Mouse (Mus musculus) megakaryocyte, embryonic 14.5 days (primary cell): ENCODE data around the gene Zfp451. TPM values are rescaled to one million over a fixed set of nuclear protein-coding genes. Genes with fewer than 3 reads are reported as not detected.
A peak's percentile ranks its signal among the peaks of the same experiment; 100 is the strongest.

Experiments
- H3K27me3 ChIP-seq: replicated peaks from 2 replicates; pipeline ENCODE3; 2012; ENCODE audit warnings: inconsistent platforms
- H3K36me3 ChIP-seq: replicated peaks from 2 replicates; pipeline ENCODE3; 2012; ENCODE audit warnings: low read length, inconsistent platforms, mixed read lengths
- H3K4me1 ChIP-seq: 2 replicates; pipeline ENCODE4 v1.6.1; 2012; ENCODE audit warnings: inconsistent platforms
- H3K4me3 ChIP-seq: replicated peaks from 2 replicates; pipeline ENCODE3; 2012; ENCODE audit warnings: moderate library complexity, mild to moderate bottlenecking, inconsistent platforms
- H3K9me3 ChIP-seq: 2 replicates; pipeline ENCODE4 v1.6.1; 2012; ENCODE audit warnings: inconsistent platforms
- FLI1 ChIP-seq: IDR thresholded peaks from 2 replicates; pipeline ENCODE4 v1.6.1; 2012; ENCODE audit warnings: low read length, inconsistent platforms, mixed read lengths
- GATA1 ChIP-seq: IDR thresholded peaks from 3 replicates; pipeline ENCODE4 v1.6.1; 2012; ENCODE audit warnings: mixed read lengths, low read length, inconsistent platforms, borderline replicate concordance
- polyA plus RNA-seq: library from polyadenylated mRNA; stranded (reverse); fragments of >175 nt; gene quantifications from 2 replicates; pipeline ENCODE4 v1.2.3, GENCODE M21; 2012; ENCODE audit warnings: low replicate concordance; ENCODE audit not compliant: insufficient read depth

Gene Zfp451
- polyA plus RNA-seq, 1 experiment: 1.8 TPM

GRCm38 (mm10) chr1:33721020-33721419, 93.4 kb downstream of the Zfp451 start:
- peaks cover 33% of the 10 kb centered on the region for H3K36me3 ChIP-seq
- no peak overlapping the region for H3K4me3 ChIP-seq
- H3K4me1 ChIP-seq: peaks cover 26% of the 10 kb centered on the region
- no peaks in the 10 kb centered on the region for H3K9me3 ChIP-seq
- no peak for TF ChIP-seq GATA1
- TF ChIP-seq FLI1: no peak
- H3K27me3 ChIP-seq: peaks cover 9% of the 10 kb centered on the region

DNA sequence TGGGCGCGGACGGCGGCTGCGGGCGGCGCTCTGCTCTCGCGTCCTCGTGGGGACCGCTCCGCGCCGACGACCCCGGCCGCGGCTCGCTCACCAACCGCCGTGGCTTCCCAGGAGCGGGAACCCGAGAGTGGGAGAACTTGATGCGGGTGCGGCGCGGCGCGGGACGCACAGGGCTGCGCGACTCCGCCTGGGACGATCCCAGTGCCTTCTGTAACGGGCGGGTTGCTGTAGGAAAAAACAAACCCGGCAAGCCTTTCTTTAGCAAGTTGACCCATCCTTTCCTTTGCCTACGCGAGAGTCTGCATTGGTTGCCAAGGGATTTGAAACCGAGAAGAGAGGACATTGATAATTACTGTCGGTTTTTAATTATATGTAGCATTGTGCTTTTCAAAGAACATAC, 94.2 kb downstream of the Zfp451 start:
- H3K9me3 ChIP-seq: no peaks in the 10 kb centered on the region
- peaks cover 26% of the 10 kb centered on the region for H3K36me3 ChIP-seq
- TF ChIP-seq GATA1: no peak
- TF ChIP-seq FLI1: no peak
- peak overlapping the region; percentile 97 for H3K4me3 ChIP-seq
- H3K4me1 ChIP-seq: peaks cover 26% of the 10 kb centered on the region
- peaks cover 10% of the 10 kb centered on the region for H3K27me3 ChIP-seq

DNA sequence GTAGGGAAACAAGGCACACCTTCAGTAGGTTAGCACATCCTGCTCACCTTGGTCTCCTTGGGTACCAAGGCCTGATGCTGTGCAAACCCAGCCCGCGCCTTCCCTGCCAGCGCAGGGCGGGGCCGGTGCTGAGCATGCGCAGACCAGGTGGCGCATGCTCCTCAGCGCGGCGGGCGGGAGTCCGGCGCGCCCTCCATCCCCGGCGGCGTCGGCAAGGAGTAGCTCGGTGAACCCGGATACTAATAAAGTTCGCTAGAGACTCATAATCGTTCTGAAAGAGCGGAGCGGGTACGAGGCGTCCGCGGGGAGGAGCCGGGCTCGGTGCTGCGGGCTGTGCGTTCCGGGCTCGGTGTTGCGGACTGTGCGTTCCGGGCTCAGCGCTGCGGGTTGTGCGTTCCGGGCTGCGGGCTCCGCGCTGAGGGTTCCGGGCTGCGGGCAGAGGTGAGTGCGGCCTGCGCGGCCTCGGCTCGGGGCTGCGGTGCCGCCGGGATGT, 94.6 kb downstream of the Zfp451 start, which contains the start of gene Rab23:
Rab23 (plus strand) TSS at position 155 of the 493 bp plus-strand sequence.
- H3K4me3 ChIP-seq: peak within 1 kb of the TSS; percentile 97
- H3K4me1 ChIP-seq: peaks cover 26% of the 10 kb centered on the region
- no peaks in the 10 kb centered on the region for H3K9me3 ChIP-seq
- H3K36me3 ChIP-seq: peaks cover 21% of the 10 kb centered on the region
- peaks cover 10% of the 10 kb centered on the region for H3K27me3 ChIP-seq
- TF ChIP-seq FLI1 (no peak), GATA1 (no peak)

DNA sequence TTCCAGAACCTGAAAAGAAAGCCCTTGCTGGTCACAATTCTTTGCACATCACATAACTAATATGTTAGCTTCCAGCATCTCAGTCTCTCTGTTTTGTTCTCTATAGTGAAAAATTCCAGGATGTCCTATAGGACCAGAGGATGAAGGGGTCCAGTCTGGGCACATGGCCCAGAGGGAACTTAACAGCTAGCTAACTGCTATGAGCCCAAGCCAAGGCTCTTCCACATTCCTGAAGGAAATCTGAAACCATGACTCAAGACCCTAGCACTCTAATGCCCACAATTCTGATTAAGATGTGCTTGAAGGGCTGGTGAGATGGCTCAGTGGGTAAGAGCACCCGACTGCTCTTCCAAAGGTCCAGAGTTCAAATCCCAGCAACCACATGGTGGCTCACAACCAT, 96.8 kb downstream of the Zfp451 start:
- TF ChIP-seq FLI1 (no peak), GATA1 (no peak)
- Histone ChIP-seq H3K4me1 (peaks cover 19% of the 10 kb centered on the region), H3K36me3 (peaks cover 6% of the 10 kb centered on the region), H3K9me3 (no peaks in the 10 kb centered on the region), H3K27me3 (peaks cover 14% of the 10 kb centered on the region), H3K4me3 (no peak overlapping the region)

- peaks cover 11% of the 10 kb centered on the region for H3K4me1 ChIP-seq
- TF ChIP-seq FLI1 (no peak), GATA1 (no peak)
- peaks cover 19% of the 10 kb centered on the region for H3K27me3 ChIP-seq
- no peaks in the 10 kb centered on the region for H3K36me3 ChIP-seq
- H3K4me3 ChIP-seq: no peak overlapping the region
- H3K9me3 ChIP-seq: no peaks in the 10 kb centered on the region
These were observed 99.6 kb downstream of the Zfp451 start for GRCm38 (mm10) chr1:33714796-33715195.

DNA sequence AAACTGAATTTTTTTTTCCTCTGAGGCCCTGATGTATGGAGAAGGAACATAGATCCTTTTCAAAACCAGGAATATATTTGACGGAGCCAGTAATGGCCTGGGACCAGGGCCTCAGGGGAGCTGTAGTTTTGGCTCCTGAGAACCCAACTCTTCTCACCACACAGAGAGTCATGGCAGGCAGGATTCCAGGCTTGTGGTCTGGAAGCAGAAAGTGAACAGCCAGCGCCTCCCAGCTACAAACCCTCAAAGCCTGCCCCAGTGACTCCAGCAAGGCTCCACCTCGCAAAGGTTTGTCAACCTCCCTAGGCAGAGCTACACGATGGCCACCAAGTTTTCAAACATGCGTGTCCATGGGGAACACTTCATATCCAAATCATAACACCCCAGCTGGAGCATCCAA, 102.4 kb downstream of the Zfp451 start:
- TF ChIP-seq FLI1 (no peak), GATA1 (no peak)
- Histone ChIP-seq H3K27me3 (peaks cover 14% of the 10 kb centered on the region), H3K36me3 (no peaks in the 10 kb centered on the region), H3K4me1 (peaks cover 7% of the 10 kb centered on the region), H3K9me3 (no peaks in the 10 kb centered on the region), H3K4me3 (no peak overlapping the region)

Other genes starting within 250 kb of the Zfp451 start
- 1.4 and 2.1 TPM in 2 replicates for gene Prim2, start 144.8 kb downstream of the Zfp451 start, polyA plus RNA-seq
- gene Rab23, start 94.7 kb downstream of the Zfp451 start, polyA plus RNA-seq: 0.45 TPM in 1 of 2 replicates, not detected in the other
- gene Bag2, start 56.8 kb downstream of the Zfp451 start, polyA plus RNA-seq: 4.8 and 13.0 TPM in 2 replicates
- not detected in 2 replicates for gene Bend6, start 93.2 kb upstream of the Zfp451 start, polyA plus RNA-seq
- gene Dst, start 93.6 kb upstream of the Zfp451 start, polyA plus RNA-seq: 4.2 and 8.8 TPM in 2 replicates